Mouse (Mus musculus) myocyte (in vitro differentiated cells): Measurements from ENCODE around the gene Cdhr1.

Source experiments
- POLR2A ChIP-seq: IDR thresholded peaks from one replicate; pipeline ENCODE4 v1.6.1; 2011; ENCODE audit warnings: low read depth, mild to moderate bottlenecking, control low read depth, moderate library complexity; ENCODE audit not compliant: insufficient read length
- SRF ChIP-seq: IDR thresholded peaks from one replicate; pipeline ENCODE4 v1.6.1; 2011; ENCODE audit warnings: low read depth; ENCODE audit not compliant: control insufficient read depth, insufficient read length
- USF1 ChIP-seq: IDR thresholded peaks from one replicate; pipeline ENCODE4 v1.6.1; 2011; ENCODE audit warnings: low read depth, mild to moderate bottlenecking, control low read depth, moderate library complexity

DNA sequence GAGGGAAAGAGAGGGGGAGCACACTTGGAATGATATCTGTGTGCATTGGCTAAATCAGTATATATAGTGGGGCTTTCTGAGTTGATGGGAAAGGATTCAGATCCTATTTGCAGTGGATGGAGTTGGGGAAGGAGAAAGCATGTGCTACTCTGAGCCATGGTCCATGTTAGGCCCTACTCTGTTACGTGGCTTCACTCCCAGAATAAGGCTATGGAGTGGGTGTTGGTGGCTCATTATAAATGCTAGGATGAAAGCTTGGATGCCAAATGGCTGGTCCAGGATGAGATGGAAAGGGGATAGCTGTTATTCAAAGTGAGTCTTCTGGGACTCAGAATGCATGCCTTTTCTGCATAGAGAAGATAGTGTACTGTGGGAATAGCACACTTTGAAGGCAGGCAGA, 17.4 kb downstream of the Cdhr1 start:
- TF ChIP-seq POLR2A, result no peak
- TF ChIP-seq SRF, result no peak
- no peak for TF ChIP-seq USF1
